In the genomic region with DNA sequence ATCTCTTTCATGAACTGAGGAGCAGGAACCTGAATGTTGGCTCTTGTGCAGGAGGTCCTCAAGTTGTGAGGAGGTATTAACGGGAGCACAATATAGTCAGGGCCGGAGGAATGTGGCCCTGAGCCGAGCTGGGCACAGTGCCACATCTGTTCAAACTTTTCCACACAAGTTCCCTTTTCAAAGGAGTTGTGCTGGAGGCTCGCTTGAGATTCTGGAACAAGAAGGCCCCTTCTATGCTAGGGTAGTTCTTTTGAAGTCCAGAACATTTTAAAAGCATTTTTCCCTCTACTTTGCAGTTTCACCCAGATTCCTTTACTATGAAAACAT, we compare ENCODE assay signal across 8 mouse cellular contexts. TPM values are rescaled to one million over a fixed set of nuclear protein-coding genes. Genes with fewer than 3 reads are reported as not detected.
DNase-seq lines count a peak whose midpoint lies in the region; ATAC-seq and TF ChIP-seq lines count a peak whose summit lies in the region.

No protein-coding gene starts in this region.

- no peaks in the 10 kb centered on the region for H3K27me3 ChIP-seq in Patski
- no peaks in the 10 kb centered on the region for H3K27me3 ChIP-seq in intestine, embryonic 15.5 days (replicated peaks)
- H3K27me3 ChIP-seq in stomach, embryonic 14.5 days (ENCODE audit: control insufficient read depth, insufficient read depth, low read length): no peaks in the 10 kb centered on the region

- H3K4me2 ChIP-seq in intestine, embryonic 15.5 days (replicated peaks): peak overlapping the region; percentile 94
- H3K4me2 ChIP-seq in stomach, embryonic 14.5 days (replicated peaks; ENCODE audit: low read depth, low read length): peak overlapping the region; percentile 97

- no peaks in the 10 kb centered on the region for H3K9me3 ChIP-seq in intestine, embryonic 15.5 days
- H3K9me3 ChIP-seq in stomach, embryonic 14.5 days (ENCODE audit: control insufficient read depth, low read depth, low read length): no peaks in the 10 kb centered on the region

- H3K27ac ChIP-seq in intestine, embryonic 15.5 days: peak overlapping the region; percentile 64
- peak overlapping the region; percentile 80; the same call in 1 of the 2 replicates for H3K27ac ChIP-seq in stomach, embryonic 14.5 days (ENCODE audit: low read length)

- 0 out of 2 replicates have a peak overlapping the region, but pooled peaks have one; percentile 26 for H3K9ac ChIP-seq in intestine, embryonic 15.5 days
- H3K9ac ChIP-seq in stomach, embryonic 14.5 days (replicated peaks; ENCODE audit: low read depth, low read length): no peak overlapping the region

- H3K4me3 ChIP-seq in intestine, embryonic 15.5 days (replicated peaks): peak overlapping the region; percentile 63; the same call in 1 of the 2 replicates
- H3K4me3 ChIP-seq in stomach, embryonic 14.5 days (ENCODE audit: low read depth, low read length): peak overlapping the region; percentile 65

- peak; percentile 27 for ATAC-seq in Patski
- ATAC-seq in intestine, embryonic 15.5 days: peak; percentile 31; the same call in 1 of the 2 replicates
- ATAC-seq in stomach, embryonic 14.5 days (ENCODE audit: insufficient number of reproducible peaks, insufficient read depth, low FRiP score, low read depth): peak; percentile 60; the same call in 1 of the 2 replicates

- WGBS in intestine, embryonic 15.5 days: 30% methylated on average over 4 of the region's 4 CpGs
- 10% methylated on average over 4 of the region's 4 CpGs for WGBS in stomach, embryonic 14.5 days

- no peak for TF ChIP-seq CTCF in Patski (IDR thresholded peaks at IDR 0.05)

- intact Hi-C loops in left cerebral cortex, postnatal 10 days (cut with DNase I): no loop called here

- H3K36me3 ChIP-seq in intestine, embryonic 15.5 days: no peaks in the 10 kb centered on the region
- no peaks in the 10 kb centered on the region for H3K36me3 ChIP-seq in stomach, embryonic 14.5 days (ENCODE audit: control insufficient read depth, insufficient read depth, low read length)

- DNase-seq in Patski (ENCODE audit: low read depth, low spot score): peak; percentile 63
- peak; percentile 36 to 45 for DNase-seq in cerebellum, postnatal 14 days
- peak; percentile 48 for DNase-seq in gastrocnemius, postnatal 25 days
- DNase-seq in left cerebral cortex, postnatal 10 days (ENCODE audit: extremely low spot score in 1 of 2, low spot score in 2 of 2): peak; percentile 78 to 86
- peak; percentile 87 to 93 for DNase-seq in lung, postnatal 4 days
- no peak for DNase-seq in thymus, postnatal 0 days (ENCODE audit: low spot score)

- POLR2A ChIA-PET in Patski (lab: Charles Lee): interaction anchor here (1.0 kb wide), 1 partner anchor 23 kb away, joined by 4 read pairs; no protein-coding TSS in a partner anchor

- peaks cover 14% of the 10 kb centered on the region for H3K4me1 ChIP-seq in intestine, embryonic 15.5 days (replicated peaks)
- H3K4me1 ChIP-seq in stomach, embryonic 14.5 days (ENCODE audit: control insufficient read depth, insufficient read depth, low read length): peaks cover 14% of the 10 kb centered on the region

- in situ Hi-C loops in Patski (cut with MboI; ENCODE audit: low pct_unique_long_range_greater_than_20kb): no loop called here

- CTCF ChIA-PET in Patski (lab: Charles Lee): interaction anchor here (1.0 to 1.2 kb wide), 3 partner anchors 13 to 25 kb away, joined by 3 to 4 read pairs (median 3); no protein-coding TSS in a partner anchor

RNA-seq across cellular contexts. Expression of gene Psat1, which starts 21.5 kb away (rescaled TPM):
- 125 TPM for polyA plus RNA-seq in Patski (2021)
- 1 to 10 TPM; 2.7 to 7.2 TPM for total RNA-seq in gastrocnemius, postnatal 25 days (2021)
- polyA plus RNA-seq in intestine, embryonic 15.5 days (2015; fragmentation: Nextera tagmentation; extraction: Ambion mirVana): 74.6 and 82.0 TPM in 2 replicates
- total RNA-seq in left cerebral cortex, postnatal 10 days (2021): 10 to 100 TPM; 92.8 to 94.9 TPM
- polyA plus RNA-seq in stomach, embryonic 14.5 days (2014; fragmentation: Nextera tagmentation; extraction: Ambion mirVana): 72.3 and 95.2 TPM in 2 replicates
- 119 and 138 TPM in 2 replicates for polyA plus RNA-seq in thymus, postnatal 0 days (2015; fragmentation: Nextera tagmentation; extraction: Ambion mirVana)

RNA-seq across cellular contexts. Expression of gene Cep78, which starts 59.1 kb away (rescaled TPM):
- 13.7 TPM for polyA plus RNA-seq in Patski (2021)
- 1 to 10 TPM; 1.9 to 2.5 TPM for total RNA-seq in gastrocnemius, postnatal 25 days (2021)
- 16.6 and 18.5 TPM in 2 replicates for polyA plus RNA-seq in intestine, embryonic 15.5 days (2015; fragmentation: Nextera tagmentation; extraction: Ambion mirVana)
- 10 to 100 TPM; 12.8 to 13.6 TPM for total RNA-seq in left cerebral cortex, postnatal 10 days (2021)
- polyA plus RNA-seq in stomach, embryonic 14.5 days (2014; fragmentation: Nextera tagmentation; extraction: Ambion mirVana): 25.7 and 26.1 TPM in 2 replicates
- polyA plus RNA-seq in thymus, postnatal 0 days (2015; fragmentation: Nextera tagmentation; extraction: Ambion mirVana): 15.4 and 15.8 TPM in 2 replicates
